Mouse (Mus musculus) gastrocnemius, postnatal 36 days (tissue): ENCODE data around the gene A630089N07Rik. TPM values are rescaled to one million over a fixed set of nuclear protein-coding genes. Genes with fewer than 3 reads are reported as not detected.

Experiments used
- DNase-seq, 2 experiments: peaks; one replicate each; pipeline ENCODE4 v3.0.0; 2022
- intact Hi-C: fragments of 180-260 bp; cut with DNase I; formaldehyde crosslinking; loops from one replicate; pipeline ENCODE4 v1.15.1; 2025
- total RNA-seq, 2 experiments: library from RNA; stranded (reverse); gene quantifications; 2 replicates each; pipeline ENCODE4 v1.2.3; 2021

A630089N07Rik gene
- total RNA-seq, 2 experiments from 2014 or later, result 2.2 to 2.7 TPM

GRCm38 (mm10) chr16:97963956-97964540, 118.2 kb downstream of the A630089N07Rik start:
- no peak for DNase-seq

GRCm38 (mm10) chr16:97962151-97962948, 119.9 kb downstream of the A630089N07Rik start, which contains the start of the genes C2cd2 and Zbtb21:
TSS of gene C2cd2 (minus strand) at chr16:97962598.
TSS of gene Zbtb21 (minus strand) at chr16:97962622.
- intact Hi-C loops, result loop anchor here (1.0 kb wide), 1 partner anchor 40 kb away; no protein-coding TSS in a partner anchor

More at GRCm38 (mm10) chr16:97963956-97964540, 118.2 kb downstream of the A630089N07Rik start:
- intact Hi-C loops, result no loop called here

GRCm38 (mm10) chr16:97961381-97962150, 120.7 kb downstream of the A630089N07Rik start:
- DNase-seq, result no peak
- intact Hi-C loops, result loop anchor here (1.0 kb wide), 1 partner anchor 39 kb away; no protein-coding TSS in a partner anchor

More at GRCm38 (mm10) chr16:97962151-97962948, 119.9 kb downstream of the A630089N07Rik start, which contains the start of the genes C2cd2 and Zbtb21:
- DNase-seq, result peak; percentile 94 to 96

GRCm38 (mm10) chr16:97960348-97960747, 121.9 kb downstream of the A630089N07Rik start:
- no peak for DNase-seq
- intact Hi-C loops, result no loop called here

GRCm38 (mm10) chr16:97958401-97958973, 123.8 kb downstream of the A630089N07Rik start:
- intact Hi-C loops, result no loop called here

GRCm38 (mm10) chr16:97957626-97958025, 124.6 kb downstream of the A630089N07Rik start:
- no peak for DNase-seq
- intact Hi-C loops, result no loop called here

More at GRCm38 (mm10) chr16:97958401-97958973, 123.8 kb downstream of the A630089N07Rik start:
- no peak for DNase-seq

GRCm38 (mm10) chr16:97956011-97956410, 126.2 kb downstream of the A630089N07Rik start:
- intact Hi-C loops, result no loop called here
- DNase-seq, result no peak

GRCm38 (mm10) chr16:97953300-97953699, 128.9 kb downstream of the A630089N07Rik start:
- no peak for DNase-seq
- intact Hi-C loops, result no loop called here

GRCm38 (mm10) chr16:97952801-97953200, 129.4 kb downstream of the A630089N07Rik start:
- intact Hi-C loops, result no loop called here

GRCm38 (mm10) chr16:97952371-97952770, 129.9 kb downstream of the A630089N07Rik start:
- DNase-seq, result no peak
- intact Hi-C loops, result no loop called here

More at GRCm38 (mm10) chr16:97952801-97953200, 129.4 kb downstream of the A630089N07Rik start:
- DNase-seq, result no peak

Other genes with a start within 250 kb of the A630089N07Rik start
- gene Prdm15, start 230.6 kb downstream of the A630089N07Rik start, total RNA-seq, result 1 to 10 TPM; 5.3 to 6.1 TPM
- gene C2cd2, start 119.9 kb downstream of the A630089N07Rik start, total RNA-seq, result 100 to 1,000 TPM; 194 to 223 TPM
- 1 to 10 TPM; 5.6 to 6.4 TPM for gene Zbtb21, start 119.8 kb downstream of the A630089N07Rik start, total RNA-seq
- 1 to 10 TPM; 6.4 to 6.7 TPM for gene B230307C23Rik, start 85.1 kb downstream of the A630089N07Rik start, total RNA-seq